Mouse (Mus musculus): ENCODE results near the gene Nmi.

Nmi gene

GRCm38 (mm10) chr2:51938750-51939149 is 34.5 kb downstream of the Nmi start:
- DNase-seq, result no peak

- DNase-seq, result no peak
Observed at GRCm38 (mm10) chr2:51937004-51937403, 36.3 kb downstream of the Nmi start.

GRCm38 (mm10) chr2:51936585-51936984 is 36.7 kb downstream of the Nmi start:
- no peak for DNase-seq

- peak; percentile 17 for DNase-seq
Observed at GRCm38 (mm10) chr2:51935921-51936320, 37.4 kb downstream of the Nmi start.

GRCm38 (mm10) chr2:51934574-51935334 is 38.5 kb downstream of the Nmi start, which contains the start of gene Rbm43:
Gene Rbm43, minus strand, starts transcription at chr2:51935163.
- DNase-seq, result peak; percentile 89

GRCm38 (mm10) chr2:51933341-51934134 is 39.8 kb downstream of the Nmi start:
- DNase-seq, result peak; percentile 17

- no peak for DNase-seq
Observed at GRCm38 (mm10) chr2:51931241-51931640, 42.1 kb downstream of the Nmi start.

GRCm38 (mm10) chr2:51914944-51915680 is 58.2 kb downstream of the Nmi start:
- DNase-seq, result peak; percentile 67

GRCm38 (mm10) chr2:51914532-51914931 is 58.8 kb downstream of the Nmi start:
- DNase-seq, result no peak

GRCm38 (mm10) chr2:51912740-51913139 is 60.6 kb downstream of the Nmi start:
- no peak for DNase-seq

- no peak for DNase-seq
Observed at GRCm38 (mm10) chr2:51911864-51912263, 61.4 kb downstream of the Nmi start.

- DNase-seq, result no peak
Observed at GRCm38 (mm10) chr2:51907538-51908110, 65.7 kb downstream of the Nmi start.

GRCm38 (mm10) chr2:51905637-51906036 is 67.7 kb downstream of the Nmi start:
- no peak for DNase-seq

Data from thymus, postnatal 4 days (tissue).